Mouse (Mus musculus) midbrain, postnatal 0 days (tissue): Measurements from ENCODE around the gene Defb19. TPM values are rescaled to one million over a fixed set of nuclear protein-coding genes. Genes with fewer than 3 reads are reported as not detected.

ENCODE experiments used
- ATAC-seq: fragments of 200-750 bp; cut with Nextera tagmentation; 2 replicates; pipeline ENCODE4 v1.8.0; 2017; ENCODE audit warnings: moderate number of reproducible peaks, mild to moderate bottlenecking, moderate TSS enrichment, moderate library complexity; ENCODE audit not compliant: low FRiP score
- DNase-seq: peaks from one replicate; pipeline ENCODE4 v3.0.0-alpha.2; 2015; ENCODE audit warnings: low spot score
- H3K27ac ChIP-seq: fragments of 300-500 bp; sonication (generic); 2 replicates; pipeline ENCODE4 v1.5.1; 2014; ENCODE audit warnings: low read depth, mild to moderate bottlenecking, low read length, mixed read lengths
- H3K27me3 ChIP-seq: fragments of 300-500 bp; sonication (generic); 2 replicates; pipeline ENCODE4 v1.6.1; 2014; ENCODE audit warnings: low read length, control low read depth, mixed read lengths; ENCODE audit not compliant: insufficient read depth
- H3K36me3 ChIP-seq: fragments of 300-500 bp; sonication (generic); 2 replicates; pipeline ENCODE4 v1.6.1; 2014; ENCODE audit warnings: low read length, control low read depth, mixed read lengths; ENCODE audit not compliant: insufficient read depth
- H3K4me1 ChIP-seq: fragments of 300-500 bp; sonication (generic); 2 replicates; pipeline ENCODE4 v1.6.1; 2014; ENCODE audit warnings: mild to moderate bottlenecking, control low read depth, antibody characterized with exemption, low read length, mixed read lengths; ENCODE audit not compliant: insufficient read depth
- H3K4me2 ChIP-seq: fragments of 300-500 bp; sonication (generic); 2 replicates; pipeline ENCODE4 v1.6.1; 2014; ENCODE audit warnings: low read depth, mild to moderate bottlenecking, low read length, mixed read lengths; ENCODE audit not compliant: poor library complexity, severe bottlenecking
- H3K4me3 ChIP-seq: fragments of 300-500 bp; sonication (generic); 2 replicates; pipeline ENCODE4 v1.5.1; 2014; ENCODE audit warnings: low read depth, mild to moderate bottlenecking, low read length, moderate library complexity
- H3K9ac ChIP-seq: fragments of 300-500 bp; sonication (generic); replicated peaks from 2 replicates; pipeline ENCODE4 v1.6.1; 2014; ENCODE audit warnings: mild to moderate bottlenecking, low read length, moderate library complexity, mixed read lengths; ENCODE audit not compliant: poor library complexity, severe bottlenecking
- H3K9me3 ChIP-seq: fragments of 300-500 bp; sonication (generic); 2 replicates; pipeline ENCODE4 v1.6.1; 2016; ENCODE audit warnings: low read length, control low read depth
- CTCF ChIP-seq: IDR thresholded peaks from 2 replicates; pipeline ENCODE4 v1.5.1; 2016; ENCODE audit warnings: antibody characterized with exemption, mild to moderate bottlenecking
- WGBS: fragments of 180-500 bp; shearing (Covaris S2); extraction: QIAGEN DNeasy Blood & Tissue Kit; methylation state at CpG from one replicate; pipeline ENCODE4 v1.1.7; 2014; 5-methylcytosine and 5-hydroxymethylcytosine counted together
- polyA plus RNA-seq: library from polyadenylated mRNA; unstranded; fragments of >200 nt; fragmentation: Nextera tagmentation; extraction: Ambion mirVana; gene quantifications from 2 replicates; pipeline ENCODE4 v1.2.1, GENCODE M21; 2015
- total RNA-seq: library from RNA; depleted of rRNA; stranded (reverse); fragments of >200 nt; gene quantifications from 2 replicates; pipeline ENCODE4 v1.2.3, GENCODE M21; 2014; rRNA removed

Gene Defb19
- total RNA-seq, result not detected in 2 replicates
- not detected in 2 replicates for polyA plus RNA-seq

- Histone ChIP-seq H3K27ac (no peak within 1 kb of the TSS), H3K4me3 (no peak within 1 kb of the TSS), H3K4me2 (no peak within 1 kb of the TSS), H3K9ac (no peak within 1 kb of the TSS), H3K36me3 (no peaks in the 10 kb centered on the region), H3K9me3 (no peaks in the 10 kb centered on the region), H3K4me1 (no peaks in the 10 kb centered on the region), H3K27me3 (no peaks in the 10 kb centered on the region)
- ATAC-seq (no peak), DNase-seq (no peak)
- TF ChIP-seq CTCF, result no peak
- WGBS, result 74% methylated on average over 7 of the region's 7 CpGs
Observed at GRCm38 (mm10) chr2:152580107-152580506, at the start of gene Defb19. Gene Defb19, minus strand, starts transcription at chr2:152580312.

GRCm38 (mm10) chr2:152629904-152630303, 49.8 kb upstream of the Defb19 start:
- ATAC-seq (no peak), DNase-seq (no peak)
- Histone ChIP-seq H3K36me3 (no peaks in the 10 kb centered on the region), H3K4me3 (no peak overlapping the region), H3K4me1 (0 out of 2 replicates have a peak, but pooled peaks cover 3% of the 10 kb centered on the region), H3K27ac (no peak overlapping the region), H3K9ac (no peak overlapping the region), H3K9me3 (no peaks in the 10 kb centered on the region), H3K4me2 (no peak overlapping the region), H3K27me3 (peaks cover 18% of the 10 kb centered on the region)
- WGBS, result 90% methylated on average over 6 of the region's 6 CpGs
- TF ChIP-seq CTCF, result no peak

GRCm38 (mm10) chr2:152629239-152629638, 49.1 kb upstream of the Defb19 start:
- no peak overlapping the region for H3K4me2 ChIP-seq
- TF ChIP-seq CTCF, result no peak
- 61% methylated on average over 3 of the region's 3 CpGs for WGBS
- DNase-seq (no peak), ATAC-seq (no peak)
- no peak overlapping the region for H3K4me3 ChIP-seq
- H3K9me3 ChIP-seq, result no peaks in the 10 kb centered on the region
- H3K9ac ChIP-seq, result no peak overlapping the region
- H3K4me1 ChIP-seq, result 0 out of 2 replicates have a peak, but pooled peaks cover 3% of the 10 kb centered on the region
- H3K27me3 ChIP-seq, result peaks cover 18% of the 10 kb centered on the region
- H3K27ac ChIP-seq, result no peak overlapping the region
- H3K36me3 ChIP-seq, result no peaks in the 10 kb centered on the region

GRCm38 (mm10) chr2:152628066-152628465, 48.0 kb upstream of the Defb19 start:
- Histone ChIP-seq H3K9me3 (no peaks in the 10 kb centered on the region), H3K27ac (no peak overlapping the region), H3K9ac (no peak overlapping the region), H3K4me3 (no peak overlapping the region), H3K4me2 (no peak overlapping the region), H3K4me1 (no peaks in the 10 kb centered on the region), H3K36me3 (no peaks in the 10 kb centered on the region), H3K27me3 (peaks cover 18% of the 10 kb centered on the region)
- DNase-seq (no peak), ATAC-seq (no peak)
- 48% methylated on average over 17 of the region's 17 CpGs for WGBS
- no peak for TF ChIP-seq CTCF

- peak within 1 kb of the TSS; percentile 32 for H3K4me3 ChIP-seq
- 2% methylated on average over 59 of the region's 59 CpGs for WGBS
- H3K36me3 ChIP-seq, result no peaks in the 10 kb centered on the region
- DNase-seq (no peak), ATAC-seq (no peak)
- H3K9me3 ChIP-seq, result no peaks in the 10 kb centered on the region
- peak within 1 kb of the TSS; percentile 62 for H3K4me2 ChIP-seq
- no peak for TF ChIP-seq CTCF
- no peaks in the 10 kb centered on the region for H3K4me1 ChIP-seq
- H3K9ac ChIP-seq, result no peak within 1 kb of the TSS
- peaks cover 18% of the 10 kb centered on the region for H3K27me3 ChIP-seq
- H3K27ac ChIP-seq, result no peak within 1 kb of the TSS
Observed at GRCm38 (mm10) chr2:152626774-152627591, 46.9 kb upstream of the Defb19 start, which contains the start of gene Rem1. Gene Rem1, plus strand, starts transcription at chr2:152626951.

- Histone ChIP-seq H3K9ac (no peak overlapping the region), H3K4me3 (no peak overlapping the region), H3K4me1 (no peaks in the 10 kb centered on the region), H3K9me3 (no peaks in the 10 kb centered on the region), H3K36me3 (no peaks in the 10 kb centered on the region), H3K27ac (no peak overlapping the region), H3K27me3 (peaks cover 18% of the 10 kb centered on the region), H3K4me2 (no peak overlapping the region)
- DNase-seq (peak; percentile 47), ATAC-seq (peak; percentile 69)
- WGBS, result 8% methylated on average over 1 of the region's 1 CpGs
- TF ChIP-seq CTCF, result peak; percentile 40; the same call in 1 of the 2 replicates
Observed at GRCm38 (mm10) chr2:152625256-152625655, 45.1 kb upstream of the Defb19 start.
